Mouse (Mus musculus): Measurements from ENCODE around the gene Slc30a10. TPM values are rescaled to one million over a fixed set of nuclear protein-coding genes. Genes with fewer than 3 reads are reported as not detected.

The Slc30a10 gene
- total RNA-seq (2015) (0.07 and 0.09 TPM in 2 replicates), total RNA-seq (2017) (0.07 and 0.16 TPM in 2 replicates)

DNA sequence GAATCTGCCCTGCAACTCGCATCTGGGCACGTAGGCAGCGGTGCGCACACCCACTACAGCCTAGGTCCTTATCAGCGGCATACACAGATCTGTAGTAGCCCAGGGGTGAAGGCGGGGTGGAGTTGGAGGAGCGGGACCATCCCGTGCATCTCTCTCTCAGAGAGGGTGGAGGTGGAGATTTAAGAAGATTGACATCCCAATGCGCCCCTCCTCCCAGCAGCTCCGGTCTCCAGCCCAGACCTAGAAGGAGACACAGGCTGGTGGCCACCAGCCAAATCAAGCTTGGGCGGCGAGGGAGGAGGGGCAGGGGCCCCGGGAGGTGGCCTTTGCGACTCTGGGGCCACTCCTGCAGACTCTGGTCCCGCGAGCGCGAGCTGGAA, at the start of gene Slc30a10:
Gene Slc30a10, plus strand, starts transcription at position 274 of the 380 bp plus-strand sequence.
- peak; percentile 71 for ATAC-seq (ENCODE audit: poor library complexity, severe bottlenecking)

DNA sequence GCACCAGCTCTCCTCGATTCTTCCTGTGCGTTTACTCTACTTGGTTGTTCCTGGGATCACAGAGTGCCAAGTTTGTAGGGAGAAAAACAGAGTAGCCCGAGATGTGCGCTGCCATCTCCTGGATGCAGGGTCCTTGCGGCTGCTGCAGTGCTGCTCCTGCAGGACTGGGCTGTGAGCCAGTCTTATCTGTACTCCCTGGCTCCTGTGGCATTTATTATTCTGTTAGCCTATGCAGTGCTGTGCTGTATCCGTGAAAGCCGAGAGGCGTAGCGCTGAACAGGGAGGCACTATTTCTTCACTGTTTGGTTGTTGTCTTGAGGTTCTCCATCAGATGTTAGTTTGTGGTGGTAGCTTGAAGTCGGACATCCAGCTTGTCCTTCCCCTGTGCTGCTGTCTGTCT, 48.7 kb upstream of the Slc30a10 start:
- ATAC-seq (ENCODE audit: poor library complexity, severe bottlenecking): no peak

DNA sequence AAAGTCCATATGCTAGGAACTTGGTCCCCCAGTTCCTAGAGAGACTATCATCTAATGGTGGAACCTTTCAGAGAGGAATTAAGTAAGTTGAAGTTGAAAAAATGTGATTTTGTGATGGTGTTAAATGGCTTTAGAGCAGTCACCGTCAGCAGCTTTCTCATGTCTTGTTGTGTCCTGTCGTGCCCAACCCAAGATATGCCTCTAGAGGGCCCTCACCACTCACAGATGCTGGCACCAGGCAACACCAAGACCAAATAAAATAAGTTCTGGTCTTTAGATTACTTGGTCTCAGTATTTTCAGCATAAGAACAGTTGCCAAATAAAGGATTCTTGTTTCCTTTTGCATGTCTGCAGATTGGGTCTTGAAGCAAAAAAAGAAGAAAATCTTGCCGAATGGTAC, 44.8 kb upstream of the Slc30a10 start:
- no peak for ATAC-seq (ENCODE audit: poor library complexity, severe bottlenecking)

DNA sequence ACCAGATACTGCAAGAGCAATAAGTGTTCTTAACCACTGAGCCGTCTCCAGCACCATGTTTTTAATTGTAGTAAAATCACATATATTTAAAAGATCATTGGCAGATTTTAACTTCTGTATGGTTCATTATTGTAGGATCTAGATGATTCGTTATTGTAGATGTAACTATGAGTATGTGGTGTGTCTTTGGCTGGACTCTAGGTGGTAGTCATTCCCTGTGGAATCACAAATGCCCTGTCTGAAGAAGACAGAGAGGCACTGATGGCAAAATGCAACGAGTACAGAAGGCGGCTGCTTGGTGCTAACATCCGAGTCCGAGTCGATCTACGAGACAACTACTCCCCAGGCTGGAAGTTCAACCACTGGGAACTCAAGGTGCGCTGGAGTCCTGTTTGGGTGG, 36.6 kb upstream of the Slc30a10 start:
- ATAC-seq (ENCODE audit: poor library complexity, severe bottlenecking): no peak

DNA sequence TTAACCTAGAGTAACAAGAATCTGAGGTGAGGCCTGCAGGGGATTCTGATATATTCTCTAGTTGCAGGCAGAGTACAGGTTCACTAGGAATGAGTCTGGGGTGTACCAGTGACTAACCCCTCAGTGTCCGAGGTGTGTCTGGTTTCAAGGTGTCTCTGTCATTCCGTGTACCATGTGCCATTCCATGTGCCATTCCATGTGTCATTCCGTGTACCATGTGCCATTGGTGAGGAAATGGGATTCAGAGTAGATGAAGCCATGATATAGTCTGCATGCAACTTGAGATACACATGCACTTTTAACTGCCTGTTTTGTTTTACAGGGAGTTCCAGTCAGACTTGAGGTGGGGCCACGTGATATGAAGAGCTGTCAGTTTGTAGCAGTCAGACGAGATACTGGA, 34.8 kb upstream of the Slc30a10 start:
- no peak for ATAC-seq (ENCODE audit: poor library complexity, severe bottlenecking)

DNA sequence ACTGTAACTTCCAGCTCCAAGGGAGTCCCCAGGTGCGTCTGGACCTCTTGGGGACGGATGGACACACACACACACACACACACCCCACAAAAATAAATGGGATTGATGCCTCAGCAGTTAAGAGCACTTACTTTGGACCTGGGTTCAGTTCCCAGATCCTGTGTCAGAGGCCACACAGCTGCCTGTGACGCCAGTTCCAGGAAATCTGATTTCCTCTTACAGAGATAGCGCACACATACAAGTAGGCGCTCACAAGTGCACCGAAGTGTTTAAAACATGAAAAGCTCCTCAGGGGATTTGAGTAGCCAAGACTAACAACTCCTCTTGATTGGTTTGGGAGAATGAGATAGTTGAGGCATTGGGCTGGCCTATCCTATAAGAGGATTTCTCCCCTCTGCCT, 33.9 kb upstream of the Slc30a10 start:
- ATAC-seq (ENCODE audit: poor library complexity, severe bottlenecking): no peak

DNA sequence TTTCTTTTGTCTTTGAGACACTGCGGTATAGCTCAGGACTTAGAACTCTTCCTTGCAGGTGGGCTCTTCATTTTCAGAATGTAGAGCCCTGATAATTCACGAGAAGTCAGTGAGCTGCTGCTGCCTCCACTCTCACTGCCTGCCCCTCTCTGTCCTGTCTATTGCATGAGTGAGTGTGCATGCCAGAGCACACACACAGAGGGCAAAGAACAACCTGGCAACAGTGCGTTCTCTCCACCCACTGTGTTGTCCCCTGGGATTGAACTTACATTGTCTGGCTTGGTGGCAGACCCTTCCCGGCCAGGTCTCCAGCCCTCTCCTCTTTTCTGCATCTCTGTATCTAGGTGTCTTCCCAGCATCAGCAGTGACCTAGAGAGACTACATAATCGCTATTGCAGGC, 28.1 kb upstream of the Slc30a10 start:
- no peak for ATAC-seq (ENCODE audit: poor library complexity, severe bottlenecking)

DNA sequence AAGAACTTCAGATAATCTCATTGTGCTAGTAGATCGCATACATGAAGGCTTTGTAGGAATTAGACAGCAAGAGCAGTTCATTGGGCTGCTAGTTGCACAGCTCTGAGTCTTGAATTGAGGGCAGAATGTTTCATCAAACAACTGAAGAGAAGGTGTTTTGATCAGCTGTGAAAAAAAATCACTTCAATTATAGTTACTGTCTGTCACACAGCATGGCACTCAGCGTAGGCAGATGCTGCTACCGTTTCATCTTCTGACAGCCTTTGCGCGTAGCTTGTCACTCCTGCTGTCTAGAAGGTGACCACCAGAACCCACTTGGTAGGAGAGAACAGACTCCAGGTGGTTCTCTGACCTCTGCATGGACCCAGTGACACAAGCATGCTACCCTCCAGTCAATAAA, 24.2 kb upstream of the Slc30a10 start:
- no peak for ATAC-seq (ENCODE audit: poor library complexity, severe bottlenecking)

DNA sequence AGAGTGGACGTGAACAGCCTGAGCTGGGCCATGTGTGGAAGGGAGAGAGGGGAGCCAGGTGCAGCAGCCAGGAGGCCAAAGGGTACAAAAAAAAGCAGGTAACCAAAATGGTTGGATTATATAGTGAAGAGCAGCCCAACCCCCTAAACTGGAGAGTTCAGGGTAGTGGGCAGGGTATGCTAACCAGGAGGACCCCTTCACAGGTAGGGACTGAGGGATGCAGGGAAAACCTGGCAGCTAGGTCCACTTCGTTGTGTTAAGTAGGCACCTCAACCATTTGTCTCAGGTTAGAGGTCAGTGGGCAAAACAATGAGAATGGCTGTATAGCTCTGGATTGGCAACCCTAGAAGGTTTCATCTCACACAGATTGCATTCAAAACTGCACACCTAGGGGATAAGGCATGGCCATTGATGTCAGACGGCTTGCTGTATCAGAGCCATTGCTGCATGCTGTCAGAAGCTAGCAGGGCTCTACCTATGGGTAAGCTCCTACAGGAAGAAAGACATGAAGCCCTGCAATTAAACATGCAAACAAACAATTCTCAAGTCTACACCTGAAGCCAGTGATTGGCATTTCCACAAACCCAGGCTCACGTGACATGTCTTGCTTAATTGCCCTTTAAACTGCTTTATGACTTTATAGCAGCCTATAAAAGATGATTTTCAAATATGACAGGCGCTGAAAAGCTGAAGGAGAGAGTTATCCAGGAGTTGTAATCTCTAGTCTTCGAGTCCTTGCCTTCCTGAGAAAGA, 23.2 kb upstream of the Slc30a10 start:
- no peak for ATAC-seq (ENCODE audit: poor library complexity, severe bottlenecking)

DNA sequence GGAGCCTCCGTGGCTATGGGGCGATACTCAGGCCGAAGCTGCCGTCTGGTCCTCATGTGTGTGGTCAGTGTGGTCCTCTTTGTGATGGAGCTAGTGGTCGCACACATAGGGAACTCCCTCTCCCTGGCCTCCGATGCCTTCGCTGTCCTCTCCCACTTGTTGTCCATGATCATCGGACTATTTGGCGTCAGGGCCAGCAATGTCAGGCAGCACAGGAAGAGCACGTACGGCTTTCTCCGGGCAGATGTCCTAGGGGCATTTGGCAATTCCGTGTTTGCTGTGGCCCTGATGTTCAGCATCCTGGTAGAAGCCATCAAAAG, 22.7 kb upstream of the Slc30a10 start:
- no peak for ATAC-seq (ENCODE audit: poor library complexity, severe bottlenecking)

DNA sequence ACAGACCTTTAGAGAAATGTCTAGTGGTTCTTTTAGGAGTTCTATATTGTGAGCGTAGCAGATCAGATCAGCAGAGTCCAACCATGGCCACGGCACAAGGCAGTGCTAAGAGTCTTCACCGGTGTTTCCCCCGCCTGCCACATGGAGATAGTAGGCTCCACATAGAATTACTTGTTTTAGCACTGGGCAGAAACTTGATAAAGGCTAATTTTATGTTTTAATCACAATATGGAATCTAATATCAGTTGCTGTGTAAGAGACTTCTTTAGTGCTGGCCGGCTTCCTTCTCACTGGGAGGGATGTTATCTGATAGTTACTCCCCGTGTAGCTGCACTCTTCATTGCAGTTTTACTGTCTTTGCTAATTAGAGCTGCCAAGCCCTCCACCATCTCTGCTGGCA, 21.5 kb upstream of the Slc30a10 start:
- ATAC-seq (ENCODE audit: poor library complexity, severe bottlenecking): no peak

DNA sequence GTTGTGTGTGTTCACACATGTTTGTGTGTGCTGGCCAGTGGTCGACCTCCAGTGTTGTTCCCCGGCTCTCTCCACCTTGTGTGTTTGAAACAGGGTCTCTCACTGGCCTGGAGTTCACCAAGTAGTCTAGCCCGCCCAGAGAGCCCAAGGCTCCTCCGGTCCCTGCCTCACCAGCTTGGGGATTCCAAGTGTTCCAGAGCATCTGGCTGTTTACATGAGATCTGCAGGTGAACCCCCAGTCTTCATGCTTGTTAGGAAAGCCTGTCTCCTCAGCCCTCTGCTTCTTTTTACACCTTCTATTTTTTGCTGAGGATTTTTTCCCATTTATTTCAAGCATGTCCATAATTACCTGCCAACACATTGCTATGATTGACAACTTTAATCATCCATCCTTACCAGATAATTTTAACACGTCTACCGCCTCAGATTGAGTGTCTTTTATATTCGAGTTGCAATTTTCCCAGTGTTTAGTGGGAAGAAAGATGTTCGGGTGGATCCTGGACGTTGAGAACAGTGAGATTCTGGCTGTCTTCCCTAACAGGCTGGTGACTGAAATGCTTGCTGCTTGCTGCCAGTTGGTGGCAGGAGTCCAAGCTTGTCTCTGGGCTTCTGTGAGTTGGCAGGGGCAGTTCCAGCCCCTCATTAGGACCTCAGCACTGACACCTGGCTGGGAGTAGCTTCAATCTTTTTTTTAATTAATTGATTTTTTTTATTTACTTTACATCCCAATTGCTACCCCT, 15.6 kb upstream of the Slc30a10 start:
- no peak for ATAC-seq (ENCODE audit: poor library complexity, severe bottlenecking)

DNA sequence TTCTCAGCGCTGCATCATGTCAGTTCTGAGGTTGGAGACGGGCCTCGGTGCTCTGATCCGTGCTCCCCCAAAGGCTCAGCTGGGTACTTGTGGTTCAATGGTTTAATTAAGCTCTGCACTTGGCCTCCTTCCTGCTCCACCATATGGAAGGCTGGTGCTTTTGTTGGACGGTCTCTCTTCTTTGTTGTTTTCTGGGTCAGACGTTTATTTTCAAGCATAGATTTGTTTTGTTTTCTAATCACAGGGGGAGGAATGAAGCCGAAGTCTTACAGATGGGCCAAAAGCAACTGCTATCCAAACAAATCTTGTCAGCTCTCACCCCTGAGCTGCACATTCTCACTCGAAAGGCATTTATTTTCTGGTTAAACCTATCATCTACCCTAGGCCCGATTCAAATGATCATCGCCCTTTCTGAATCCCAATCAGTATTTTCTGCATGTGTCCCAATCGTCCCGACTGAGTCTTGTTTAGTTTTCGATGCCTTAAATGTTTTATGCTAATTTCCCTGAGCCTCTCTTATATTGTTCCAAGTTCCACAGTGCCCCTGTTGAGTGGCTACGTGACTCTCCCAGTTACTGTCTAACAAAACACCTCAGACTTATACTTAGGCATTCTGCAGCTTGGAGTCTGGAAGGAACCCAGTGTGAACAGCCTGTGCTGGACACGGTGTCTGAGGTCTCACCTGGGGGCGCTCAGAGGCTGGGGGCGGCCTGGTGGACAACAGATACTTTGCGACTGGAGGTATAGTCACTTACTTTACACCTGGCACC, 12.8 kb upstream of the Slc30a10 start:
- ATAC-seq (ENCODE audit: poor library complexity, severe bottlenecking): no peak

DNA sequence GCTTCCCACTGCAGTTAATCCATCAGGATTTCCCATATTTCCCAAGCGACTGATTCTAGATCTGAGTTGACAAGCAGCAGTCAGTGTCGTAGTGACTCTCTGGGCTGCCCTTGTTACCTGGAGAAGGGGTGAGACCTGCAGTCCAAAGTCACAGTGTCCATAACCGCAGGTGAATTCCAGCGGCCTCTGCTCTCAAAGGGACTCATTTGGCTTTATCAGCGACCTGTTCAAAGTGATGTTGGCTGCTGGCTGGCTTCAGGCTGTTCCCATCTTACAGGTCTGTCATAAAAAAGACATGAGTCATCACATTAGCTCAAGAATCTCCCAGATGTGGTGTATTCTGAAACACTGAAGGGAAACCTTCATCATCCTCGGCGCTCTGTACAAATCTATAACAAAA, 5.7 kb upstream of the Slc30a10 start:
- no peak for ATAC-seq (ENCODE audit: poor library complexity, severe bottlenecking)

DNA sequence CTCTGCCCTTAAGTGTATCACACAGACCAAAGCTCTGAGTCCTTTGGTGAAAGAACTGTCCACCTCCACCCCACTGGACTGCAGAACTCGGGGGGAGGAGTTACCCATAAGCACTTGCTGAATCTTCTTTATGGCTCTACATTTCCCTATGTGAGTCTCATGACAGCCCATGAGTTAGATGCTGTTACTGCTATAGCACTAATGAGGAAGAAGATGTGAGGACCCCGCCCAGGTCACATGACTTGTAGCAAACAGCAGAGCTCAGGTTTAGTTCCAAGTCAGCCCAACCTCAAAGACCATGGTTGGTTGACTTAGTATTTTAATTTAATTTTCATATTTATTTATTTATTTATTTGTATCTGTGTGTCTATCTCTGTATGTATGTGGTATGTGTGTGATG, 4.9 kb upstream of the Slc30a10 start:
- ATAC-seq (ENCODE audit: poor library complexity, severe bottlenecking): no peak

DNA sequence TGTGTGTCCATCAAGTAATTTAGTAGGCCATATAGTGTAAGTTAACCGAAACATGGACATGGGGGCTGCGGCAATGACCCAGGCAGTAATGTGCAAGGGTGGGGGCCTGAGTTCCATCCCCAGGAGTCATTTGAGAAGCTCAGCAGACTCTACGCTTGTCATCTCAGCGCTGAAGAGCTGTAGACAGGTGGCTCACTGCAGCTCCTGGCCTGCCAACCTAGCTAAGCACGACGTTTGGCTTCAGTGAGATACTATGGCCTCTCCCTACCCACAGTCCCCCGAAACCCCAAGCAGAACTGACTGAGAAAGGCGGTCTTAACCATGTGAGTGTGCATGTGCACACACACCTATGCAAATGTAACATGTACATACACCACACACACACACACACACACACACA, 3.6 kb upstream of the Slc30a10 start:
- ATAC-seq (ENCODE audit: poor library complexity, severe bottlenecking): no peak

DNA sequence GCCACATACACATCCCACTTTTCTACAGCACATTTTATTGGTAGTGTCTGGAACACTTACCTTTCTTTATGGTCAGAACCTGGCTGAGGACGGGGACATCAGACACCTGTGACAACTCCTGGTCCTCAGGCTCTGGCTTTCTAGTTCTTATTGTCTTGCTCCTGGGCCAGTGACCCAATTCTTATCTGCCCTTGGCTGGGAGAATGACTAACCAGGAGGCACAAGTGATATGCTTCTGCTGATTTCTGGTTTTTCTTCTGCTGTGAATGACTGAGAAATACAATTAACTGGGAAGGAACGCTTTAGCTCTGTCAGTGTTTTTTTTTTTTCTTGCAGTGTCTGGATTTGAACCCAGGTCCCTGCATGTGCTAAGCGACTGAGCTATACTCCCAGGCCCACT, 3.2 kb upstream of the Slc30a10 start:
- ATAC-seq (ENCODE audit: poor library complexity, severe bottlenecking): no peak

DNA sequence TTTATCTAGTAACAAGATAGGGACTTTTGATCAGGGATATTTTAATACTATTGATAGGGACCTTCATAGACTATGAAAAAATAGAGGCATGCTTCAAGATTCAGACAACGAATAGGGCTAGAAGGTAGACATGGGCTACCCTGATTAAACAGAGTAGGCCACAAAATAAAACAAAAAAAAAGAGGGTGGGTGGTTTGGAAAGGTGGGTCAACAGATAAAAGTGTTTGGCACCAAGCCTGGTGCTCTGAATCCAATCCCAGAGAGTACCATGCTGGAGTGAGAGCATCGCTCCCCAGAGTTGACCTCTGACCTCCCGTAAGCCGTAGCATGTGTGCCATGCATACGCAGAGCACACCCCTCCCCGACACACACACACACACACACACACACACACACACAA, 2.2 kb upstream of the Slc30a10 start:
- no peak for ATAC-seq (ENCODE audit: poor library complexity, severe bottlenecking)

DNA sequence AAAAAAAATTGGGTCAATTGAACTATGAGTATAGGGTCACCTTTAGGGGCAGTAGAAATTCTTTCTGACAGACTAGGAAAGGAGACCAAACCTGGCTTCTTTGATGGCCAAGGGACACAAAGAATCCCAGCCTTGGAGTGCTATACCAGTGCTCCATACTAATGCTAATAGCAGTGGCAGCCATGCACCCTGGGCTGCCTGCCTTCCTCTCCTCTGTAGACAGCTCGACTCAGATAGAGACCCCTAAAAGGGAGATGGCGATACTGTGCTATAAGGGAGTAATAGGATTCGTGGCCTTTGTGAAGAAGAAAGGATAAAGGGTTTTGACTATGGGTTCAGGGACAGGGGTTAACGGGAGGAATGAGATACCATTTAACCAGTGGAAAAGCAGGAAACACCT, 504 bp upstream of the Slc30a10 start:
- ATAC-seq (ENCODE audit: poor library complexity, severe bottlenecking): no peak

DNA sequence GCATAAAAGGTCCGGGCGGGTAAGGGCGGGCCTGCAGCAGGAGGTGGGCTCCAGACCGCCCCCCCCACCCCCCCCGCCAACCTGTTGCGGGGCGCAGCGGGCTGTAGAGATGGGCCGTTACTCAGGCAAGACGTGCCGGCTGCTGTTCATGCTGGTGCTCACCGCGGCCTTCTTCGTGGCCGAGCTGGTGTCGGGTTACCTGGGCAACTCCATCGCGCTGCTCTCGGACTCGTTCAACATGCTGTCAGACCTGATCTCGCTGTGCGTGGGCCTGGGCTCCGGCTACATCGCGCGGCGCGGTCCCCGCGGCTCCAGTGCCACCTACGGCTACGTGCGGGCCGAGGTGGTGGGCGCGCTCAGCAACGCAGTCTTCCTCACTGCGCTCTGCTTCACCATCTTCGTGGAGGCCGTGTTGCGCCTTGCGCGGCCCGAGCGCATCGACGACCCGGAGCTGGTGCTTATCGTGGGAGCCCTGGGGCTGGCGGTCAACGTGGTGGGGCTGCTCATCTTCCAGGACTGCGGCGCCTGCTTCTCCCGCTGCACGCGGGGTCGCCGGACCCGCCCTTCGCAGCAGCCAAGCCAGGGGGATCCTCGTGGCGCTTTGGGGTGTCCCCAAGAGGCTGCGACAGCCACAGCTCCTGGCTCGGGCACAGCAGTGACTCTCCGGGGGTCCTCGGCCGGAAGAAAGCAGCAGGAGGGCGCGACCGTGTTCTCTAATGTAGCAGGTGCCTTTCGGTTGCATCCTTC, 480 bp downstream of the Slc30a10 start:
- no peak for ATAC-seq (ENCODE audit: poor library complexity, severe bottlenecking)

DNA sequence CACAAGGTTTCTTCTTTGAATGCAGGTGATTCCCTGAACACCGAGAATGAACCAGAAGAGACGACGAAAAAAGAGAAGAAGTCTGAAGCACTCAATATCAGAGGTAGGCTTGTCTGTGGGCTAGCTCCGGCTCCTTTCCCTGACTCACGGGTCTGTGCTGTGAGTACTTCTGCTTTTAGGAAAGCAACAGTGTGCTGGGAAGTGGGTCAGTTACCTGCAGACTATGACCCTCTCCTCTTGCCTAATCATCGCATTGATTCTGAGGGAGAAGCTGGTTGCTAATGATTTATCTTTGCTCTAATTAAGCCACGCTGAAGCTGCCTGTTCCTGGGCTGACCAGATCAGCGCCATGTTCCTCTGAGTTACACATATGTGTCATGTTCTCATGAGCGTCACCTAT, 1.7 kb downstream of the Slc30a10 start:
- ATAC-seq (ENCODE audit: poor library complexity, severe bottlenecking): no peak

Measured in megakaryocyte, adult 5-6 weeks (primary cell).